Mouse (Mus musculus) ES-E14 (cell line): ENCODE measurements around the gene Polr2l. TPM values are rescaled to one million over a fixed set of nuclear protein-coding genes. Genes with fewer than 3 reads are reported as not detected.

Experiments used
- DNase-seq: peaks from one replicate; pipeline ENCODE4 v3.0.0-alpha.2; 2013; ENCODE audit warnings: low read depth, low spot score
- H3K27ac ChIP-seq: 2 replicates; pipeline ENCODE4 v1.5.1; 2012; ENCODE audit warnings: low read depth, mild to moderate bottlenecking, low read length, moderate library complexity, mixed read lengths; ENCODE audit not compliant: poor library complexity, insufficient read depth, severe bottlenecking
- H3K36me3 ChIP-seq: 2 replicates; pipeline ENCODE4 v1.6.1; 2012; ENCODE audit warnings: mild to moderate bottlenecking, low read length, moderate library complexity, mixed read lengths; ENCODE audit not compliant: control insufficient read depth, poor library complexity, insufficient read depth, severe bottlenecking
- H3K4me1 ChIP-seq, 2 experiments: fragments of 150-350 bp in 1 of 2; sonication (generic) in 1 of 2; 2 replicates each; pipeline ENCODE4 v1.6.1; 2012; ENCODE audit warnings: low read length in 2 of 2, mild to moderate bottlenecking in 1 of 2, mixed read lengths in 1 of 2; ENCODE audit not compliant: control insufficient read depth in 2 of 2, insufficient read depth in 2 of 2, poor library complexity in 1 of 2
- H3K4me3 ChIP-seq, 2 experiments: fragments of 150-350 bp in 1 of 2; sonication (generic) in 1 of 2; 2 replicates each; pipeline ENCODE4 v1.5.1; 2012; ENCODE audit warnings: low read length in 2 of 2, low read depth in 1 of 2, mild to moderate bottlenecking in 1 of 2, mixed read lengths in 1 of 2; ENCODE audit not compliant: insufficient read depth in 1 of 2, poor library complexity in 1 of 2, severe bottlenecking in 1 of 2
- H3K9ac ChIP-seq: 2 replicates; pipeline ENCODE4 v1.6.1; 2012; ENCODE audit warnings: low read depth, mild to moderate bottlenecking, low read length, mixed read lengths; ENCODE audit not compliant: poor library complexity, insufficient read depth, severe bottlenecking
- H3K9me3 ChIP-seq: fragments of 150-350 bp; sonication (generic); 2 replicates; pipeline ENCODE4 v1.6.1; 2012; ENCODE audit warnings: low read depth, mild to moderate bottlenecking, low read length; ENCODE audit not compliant: control insufficient read depth, insufficient read depth
- CHD2 ChIP-seq: IDR thresholded peaks from 2 replicates; pipeline ENCODE4 v1.6.1; 2014; ENCODE audit warnings: mild to moderate bottlenecking, low read depth, low read length, inconsistent platforms
- HCFC1 ChIP-seq: IDR thresholded peaks from 2 replicates; pipeline ENCODE4 v1.6.1; 2012; ENCODE audit warnings: low read length, inconsistent platforms, borderline replicate concordance; ENCODE audit not compliant: insufficient read depth
- MAFK ChIP-seq: IDR thresholded peaks from 2 replicates; pipeline ENCODE4 v1.6.1; 2014; ENCODE audit warnings: mild to moderate bottlenecking, low read depth, low read length, inconsistent platforms; ENCODE audit not compliant: insufficient read depth
- ZC3H11A ChIP-seq: IDR thresholded peaks from 2 replicates; pipeline ENCODE4 v1.6.1; 2012; ENCODE audit warnings: low read depth, mild to moderate bottlenecking, inconsistent platforms, low read length, borderline replicate concordance
- ZNF384 ChIP-seq: IDR thresholded peaks from 2 replicates; pipeline ENCODE4 v1.6.1; 2012; ENCODE audit warnings: low read depth, low read length, inconsistent platforms
- in situ Hi-C, 2 experiments: fragments of 600-800 bp; cut with MboI; formaldehyde crosslinking; loops; one replicate each; pipeline ENCODE4 v1.15.1; 2025; ENCODE audit warnings: low sequenced_read_pairs in 2 of 2, inconsistent platforms in 1 of 2; ENCODE audit not compliant: unreplicated experiment in 2 of 2
- total RNA-seq: library from RNA; depleted of rRNA; stranded (reverse); fragments of 300-350 nt; gene quantifications from 2 replicates; pipeline ENCODE4 v1.2.3, GENCODE M21; 2012

Gene Polr2l
- total RNA-seq, 1 experiment: 120 TPM

GRCm38 (mm10) chr7:141484186-141485120, 9.5 kb upstream of the Polr2l start:
- peaks cover 6% of the 10 kb centered on the region; the same call in 1 of the 2 replicates for H3K36me3 ChIP-seq
- H3K9me3 ChIP-seq: no peaks in the 10 kb centered on the region
- TF ChIP-seq MAFK (no peak), ZC3H11A (no peak), CHD2 (no peak), ZNF384 (no peak), HCFC1 (no peak)
- in situ Hi-C loops: no loop called here
- H3K27ac ChIP-seq: no peak overlapping the region
- H3K9ac ChIP-seq: no peak overlapping the region
- no peak for DNase-seq
- peaks cover 4 to 7% of the 10 kb centered on the region in 2 experiments; a peak in 2 of 4 replicates for H3K4me1 ChIP-seq
- no peak overlapping the region for H3K4me3 ChIP-seq

- DNase-seq: no peak
- Histone ChIP-seq H3K4me3 (no peak overlapping the region), H3K9ac (no peak overlapping the region), H3K9me3 (no peaks in the 10 kb centered on the region), H3K4me1 (peaks cover 4 to 7% of the 10 kb centered on the region in 2 experiments; a peak in 2 of 4 replicates), H3K27ac (no peak overlapping the region), H3K36me3 (peaks cover 6% of the 10 kb centered on the region; the same call in 1 of the 2 replicates)
- TF ChIP-seq ZNF384 (no peak), HCFC1 (no peak), MAFK (no peak), CHD2 (no peak), ZC3H11A (no peak)
- in situ Hi-C loops: no loop called here
Observed at GRCm38 (mm10) chr7:141483114-141483653, 8.3 kb upstream of the Polr2l start.

DNA sequence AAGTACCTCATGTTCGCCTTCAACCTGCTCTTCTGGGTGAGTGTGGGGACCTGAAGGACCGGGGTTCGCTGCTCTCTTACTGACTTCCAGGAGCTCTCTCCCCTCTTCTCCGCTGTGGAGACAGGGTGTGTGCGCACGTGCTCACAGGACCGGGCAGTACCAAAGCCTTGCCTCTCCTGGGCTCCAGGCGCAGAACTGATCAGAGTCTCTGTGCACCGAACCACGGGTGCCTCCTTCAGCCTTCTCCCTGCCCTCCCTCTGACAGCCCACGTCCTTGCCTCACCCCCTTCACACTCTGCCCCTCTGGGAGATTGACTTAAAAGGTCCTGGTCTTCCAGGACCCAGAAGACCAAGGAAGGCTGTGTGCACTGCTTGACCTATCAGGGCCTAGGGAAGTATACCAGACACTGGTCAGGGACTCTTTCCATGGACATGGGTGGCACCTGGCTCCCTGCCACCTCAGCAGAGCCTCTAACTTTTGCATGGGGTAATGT, 7.6 kb upstream of the Polr2l start:
- Histone ChIP-seq H3K9me3 (no peaks in the 10 kb centered on the region), H3K9ac (peak overlapping the region; percentile 82), H3K4me1 (peaks cover 4 to 7% of the 10 kb centered on the region in 2 experiments; a peak in 2 of 4 replicates), H3K36me3 (peaks cover 6% of the 10 kb centered on the region; the same call in 1 of the 2 replicates), H3K27ac (no peak overlapping the region), H3K4me3 (peak overlapping the region; percentile 82 to 83)
- DNase-seq: no peak
- TF ChIP-seq HCFC1 (no peak), CHD2 (no peak), MAFK (no peak), ZNF384 (no peak), ZC3H11A (no peak)
- in situ Hi-C loops: no loop called here

DNA sequence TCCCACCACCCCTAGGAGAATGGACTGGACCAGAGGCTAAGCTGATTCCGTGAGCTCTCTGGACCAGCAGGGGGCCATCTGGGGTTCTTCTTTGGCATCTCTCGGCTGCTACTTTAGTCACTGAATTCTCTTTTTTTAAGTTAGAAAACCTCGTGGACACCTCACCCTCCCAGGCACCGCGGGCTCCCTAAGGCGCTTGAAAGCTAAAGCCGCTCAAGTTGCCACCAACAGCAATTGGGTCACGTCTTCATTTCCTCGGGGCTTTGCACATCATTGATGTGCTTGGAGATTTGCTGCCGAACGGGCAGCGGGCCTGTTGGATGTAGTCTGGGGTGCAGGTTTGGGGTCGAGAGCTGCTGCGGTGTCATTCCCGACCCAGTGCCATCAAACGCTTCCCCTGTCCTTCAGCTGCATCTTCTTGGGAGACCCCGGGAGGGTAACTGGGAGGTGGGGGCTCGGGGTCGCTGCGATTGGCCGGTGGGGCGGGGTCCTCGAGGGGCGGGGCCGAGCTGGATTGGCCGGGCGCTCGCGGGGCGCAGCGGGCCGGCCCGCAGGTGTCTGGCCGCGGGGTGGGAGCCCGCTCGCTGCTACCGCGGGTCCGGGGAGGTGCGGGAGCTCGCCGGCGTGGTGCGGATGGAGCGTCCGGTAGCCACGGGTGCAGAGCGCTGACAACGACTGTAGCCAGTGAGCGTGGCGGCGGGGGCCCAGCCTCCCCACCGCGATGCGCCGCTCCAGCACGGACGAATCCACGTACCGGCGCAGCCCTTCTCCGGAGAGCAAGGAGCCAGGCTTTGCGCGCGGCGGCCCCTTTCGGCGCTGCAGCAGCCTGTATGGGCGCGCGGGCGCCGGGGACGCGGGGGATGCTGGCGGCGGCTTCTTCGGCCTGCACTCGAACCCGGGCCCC, 6.8 kb upstream of the Polr2l start:
- in situ Hi-C loops: no loop called here
- H3K4me1 ChIP-seq: peaks cover 4 to 9% of the 10 kb centered on the region in 2 experiments; a peak in 2 of 4 replicates
- no peaks in the 10 kb centered on the region for H3K9me3 ChIP-seq
- no peak for TF ChIP-seq ZNF384
- TF ChIP-seq ZC3H11A: no peak
- TF ChIP-seq CHD2: no peak
- TF ChIP-seq HCFC1: no peak
- TF ChIP-seq MAFK: no peak
- peak overlapping the region; percentile 82 to 83 for H3K4me3 ChIP-seq
- H3K36me3 ChIP-seq: peaks cover 3% of the 10 kb centered on the region; the same call in 1 of the 2 replicates
- no peak overlapping the region for H3K27ac ChIP-seq
- peak overlapping the region; percentile 82 for H3K9ac ChIP-seq
- DNase-seq: no peak
